Comparison of ENCODE assay signal across 8 mouse cellular contexts in genomic region chr4:137664980-137665675, GRCm38 (mm10). TPM values are rescaled to one million over a fixed set of nuclear protein-coding genes. Genes with fewer than 3 reads are reported as not detected.
DNase-seq lines count a peak whose midpoint lies in the region; ATAC-seq lines count a peak whose summit lies in the region.

No protein-coding gene starts in this region.

- ATAC-seq in hindbrain, embryonic 13.5 days (ENCODE audit: low FRiP score) = peak; percentile 52
- peak; percentile 61 for ATAC-seq in midbrain, embryonic 13.5 days

- H3K27me3 ChIP-seq in hindbrain, embryonic 13.5 days = peaks cover 30% of the 10 kb centered on the region
- peaks cover 28% of the 10 kb centered on the region; the same call in 1 of the 2 replicates for H3K27me3 ChIP-seq in midbrain, embryonic 13.5 days

- H3K4me1 ChIP-seq in hindbrain, embryonic 13.5 days (replicated peaks) = peaks cover 61% of the 10 kb centered on the region
- peaks cover 52% of the 10 kb centered on the region for H3K4me1 ChIP-seq in midbrain, embryonic 13.5 days (replicated peaks)

- WGBS in hindbrain, embryonic 13.5 days = 12% methylated on average over 15 of the region's 15 CpGs
- WGBS in midbrain, embryonic 13.5 days = 11% methylated on average over 15 of the region's 15 CpGs

- H3K9me3 ChIP-seq in hindbrain, embryonic 13.5 days = no peaks in the 10 kb centered on the region
- no peaks in the 10 kb centered on the region for H3K9me3 ChIP-seq in midbrain, embryonic 13.5 days

- no peaks in the 10 kb centered on the region for H3K36me3 ChIP-seq in hindbrain, embryonic 13.5 days
- no peaks in the 10 kb centered on the region for H3K36me3 ChIP-seq in midbrain, embryonic 13.5 days

- DNase-seq in adrenal gland, postnatal 10 days = peak; percentile 77
- DNase-seq in adrenal gland, adult 8-10 months = no peak
- DNase-seq in right cerebral cortex, postnatal 10 days (ENCODE audit: low spot score in 2 of 2) = peak; percentile 64 to 73
- DNase-seq in right cerebral cortex, postnatal 36 days (ENCODE audit: low spot score in 2 of 2) = no peak
- no peak for DNase-seq in embryo, embryonic 11 days
- no peak for DNase-seq in thymus, adult 18-20 months

- peak overlapping the region; percentile 85 for H3K4me2 ChIP-seq in hindbrain, embryonic 13.5 days
- peak overlapping the region; percentile 87 for H3K4me2 ChIP-seq in midbrain, embryonic 13.5 days (replicated peaks)

- H3K27ac ChIP-seq in hindbrain, embryonic 13.5 days = peak overlapping the region; percentile 58
- H3K27ac ChIP-seq in midbrain, embryonic 13.5 days = no peak overlapping the region

- peak overlapping the region; percentile 91 for H3K9ac ChIP-seq in hindbrain, embryonic 13.5 days
- H3K9ac ChIP-seq in midbrain, embryonic 13.5 days (replicated peaks) = peak overlapping the region; percentile 84

- peak overlapping the region; percentile 62 for H3K4me3 ChIP-seq in hindbrain, embryonic 13.5 days
- H3K4me3 ChIP-seq in midbrain, embryonic 13.5 days (replicated peaks) = peak overlapping the region; percentile 64

RNA-seq across cellular contexts. Expression of gene Rap1gap, which starts 0.6 kb away (rescaled TPM):
- 10 to 100 TPM; 31.3 to 48.5 TPM for total RNA-seq in adrenal gland, postnatal 10 days (2021)
- total RNA-seq in adrenal gland, adult 8-10 months (2022) = 100 to 1,000 TPM; 108 to 376 (median 251) TPM
- polyA plus RNA-seq in hindbrain, embryonic 13.5 days (2015; fragmentation: Nextera tagmentation; extraction: Ambion mirVana) = 39.2 and 39.9 TPM in 2 replicates
- 28.5 and 30.4 TPM in 2 replicates for polyA plus RNA-seq in midbrain, embryonic 13.5 days (2015; fragmentation: Nextera tagmentation; extraction: Ambion mirVana)

Comparison
In these comparisons a context has a peak if more than half of its experiments do, and no peak if none do; other contexts are left out.
1. DNase-seq: peak in adrenal gland, postnatal 10 days (single experiment) and right cerebral cortex, postnatal 10 days (2 of 2); none in adrenal gland, adult 8-10 months (single experiment), right cerebral cortex, postnatal 36 days (0 of 2), embryo, embryonic 11 days (single experiment) and thymus, adult 18-20 months (0 of 2).